Mouse (Mus musculus) E14TG2a.4 (cell line): Measurements from ENCODE around the gene Mef2a.

Experiments
- CTCF ChIP-seq: conservative IDR thresholded peaks from 2 replicates; pipeline ENCODE4 v1.5.1; 2014; ENCODE audit warnings: low read length
- POU5F1 ChIP-seq: IDR thresholded peaks from 2 replicates; pipeline ENCODE4 v1.6.1; 2014; ENCODE audit warnings: low read length, borderline replicate concordance

DNA sequence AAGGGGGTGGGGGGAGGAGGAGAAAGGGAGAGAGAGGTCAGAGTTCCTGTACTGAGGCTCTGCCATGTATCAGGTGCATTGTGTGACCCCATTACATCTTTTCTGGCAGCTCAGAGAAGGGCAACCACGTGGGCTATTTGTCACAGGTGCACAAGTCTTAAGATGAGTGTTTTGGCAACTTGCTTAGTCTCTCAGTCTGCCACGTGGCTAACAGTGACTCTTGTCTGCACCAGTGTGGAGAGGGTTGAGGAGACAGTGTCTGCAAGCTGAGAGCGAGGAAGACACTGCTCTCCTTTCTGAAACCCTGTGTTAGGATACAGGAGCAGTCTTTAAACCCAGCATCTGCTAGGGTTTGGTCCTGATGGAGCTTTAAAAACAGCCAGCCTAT lies 48.4 kb upstream of the Mef2a start:
- TF ChIP-seq CTCF (no peak), POU5F1 (no peak)
